Mouse (Mus musculus) cortical plate, adult 2 months (tissue): ENCODE results near the gene Ago4.

Experiments
- CTCF ChIP-seq: fragments of 200-500 bp; IDR thresholded peaks from 2 replicates; pipeline ENCODE4 v1.5.1; 2011; ENCODE audit warnings: mild to moderate bottlenecking, control low read depth, low read length; ENCODE audit not compliant: insufficient read depth; ENCODE audit errors: extremely low read depth
- POLR2A ChIP-seq: fragments of 200-500 bp; IDR thresholded peaks from 2 replicates; pipeline ENCODE4 v1.6.1; 2011; ENCODE audit warnings: mild to moderate bottlenecking, low read length, control low read depth; ENCODE audit not compliant: insufficient read depth; ENCODE audit errors: extremely low read depth

GRCm38 (mm10) chr4:126464189-126464891, 68.9 kb downstream of the Ago4 start:
- no peak for TF ChIP-seq CTCF
- TF ChIP-seq POLR2A, result no peak
